Mouse (Mus musculus) natural killer cell, adult 2 months (primary cell): ENCODE results near the gene Mapkap1.
"Not testable (repeated sequence)": the region's sequence is repeated elsewhere in the genome, so short reads cannot be mapped to it uniquely, and the experiment has no call there.

Experiments used
- DNase-seq, 2 experiments: peaks; one replicate each; pipeline ENCODE4 v3.0.0; 2022; ENCODE audit warnings: low spot score in 2 of 2

Gene Mapkap1

GRCm38 (mm10) chr2:34431701-34432372 lies 25.3 kb downstream of the Mapkap1 start:
- no peak for DNase-seq

- not testable (repeated sequence) for DNase-seq
Observed at GRCm38 (mm10) chr2:34432887-34433286, 26.3 kb downstream of the Mapkap1 start.

GRCm38 (mm10) chr2:34436321-34436720 lies 29.8 kb downstream of the Mapkap1 start:
- DNase-seq = no peak

- no peak for DNase-seq
Observed at GRCm38 (mm10) chr2:34448756-34449155, 42.2 kb downstream of the Mapkap1 start.

- DNase-seq = no peak
Observed at GRCm38 (mm10) chr2:34462490-34462889, 55.9 kb downstream of the Mapkap1 start.

- no peak for DNase-seq
Observed at GRCm38 (mm10) chr2:34468559-34469141, 62.1 kb downstream of the Mapkap1 start.

GRCm38 (mm10) chr2:34469324-34469723 lies 62.8 kb downstream of the Mapkap1 start:
- no peak for DNase-seq

GRCm38 (mm10) chr2:34473775-34474174 lies 67.2 kb downstream of the Mapkap1 start:
- no peak for DNase-seq

GRCm38 (mm10) chr2:34481401-34481800 lies 74.8 kb downstream of the Mapkap1 start:
- no peak for DNase-seq

- DNase-seq = no peak
Observed at GRCm38 (mm10) chr2:34482102-34482501, 75.5 kb downstream of the Mapkap1 start.

- no peak for DNase-seq
Observed at GRCm38 (mm10) chr2:34482531-34482930, 76.0 kb downstream of the Mapkap1 start.

GRCm38 (mm10) chr2:34487281-34487680 lies 80.7 kb downstream of the Mapkap1 start:
- DNase-seq = no peak

GRCm38 (mm10) chr2:34503975-34504730 lies 97.6 kb downstream of the Mapkap1 start:
- no peak for DNase-seq

- not testable (repeated sequence) for DNase-seq
Observed at GRCm38 (mm10) chr2:34506162-34506561, 99.6 kb downstream of the Mapkap1 start.

- no peak for DNase-seq
Observed at GRCm38 (mm10) chr2:34509856-34510255, 103.3 kb downstream of the Mapkap1 start.

GRCm38 (mm10) chr2:34515263-34515662 lies 108.7 kb downstream of the Mapkap1 start:
- DNase-seq = no peak

GRCm38 (mm10) chr2:34518083-34518482 lies 111.5 kb downstream of the Mapkap1 start:
- no peak for DNase-seq

- no peak for DNase-seq
Observed at GRCm38 (mm10) chr2:34518526-34518925, 112.0 kb downstream of the Mapkap1 start.

GRCm38 (mm10) chr2:34519525-34519924 lies 113.0 kb downstream of the Mapkap1 start:
- peak in 1 of 2 experiments; percentile 2 for DNase-seq

GRCm38 (mm10) chr2:34521384-34521783 lies 114.8 kb downstream of the Mapkap1 start:
- no peak for DNase-seq

- DNase-seq = no peak
Observed at GRCm38 (mm10) chr2:34526527-34527371, 120.2 kb downstream of the Mapkap1 start.

GRCm38 (mm10) chr2:34528491-34528890 lies 121.9 kb downstream of the Mapkap1 start:
- no peak for DNase-seq
